Mouse (Mus musculus): ENCODE measurements around the gene Mybbp1a. TPM values are rescaled to one million over a fixed set of nuclear protein-coding genes. Genes with fewer than 3 reads are reported as not detected.

Mybbp1a gene
- total and polyA plus RNA-seq, 3 experiments, result 344 to 3,394 (median 602) TPM

DNA sequence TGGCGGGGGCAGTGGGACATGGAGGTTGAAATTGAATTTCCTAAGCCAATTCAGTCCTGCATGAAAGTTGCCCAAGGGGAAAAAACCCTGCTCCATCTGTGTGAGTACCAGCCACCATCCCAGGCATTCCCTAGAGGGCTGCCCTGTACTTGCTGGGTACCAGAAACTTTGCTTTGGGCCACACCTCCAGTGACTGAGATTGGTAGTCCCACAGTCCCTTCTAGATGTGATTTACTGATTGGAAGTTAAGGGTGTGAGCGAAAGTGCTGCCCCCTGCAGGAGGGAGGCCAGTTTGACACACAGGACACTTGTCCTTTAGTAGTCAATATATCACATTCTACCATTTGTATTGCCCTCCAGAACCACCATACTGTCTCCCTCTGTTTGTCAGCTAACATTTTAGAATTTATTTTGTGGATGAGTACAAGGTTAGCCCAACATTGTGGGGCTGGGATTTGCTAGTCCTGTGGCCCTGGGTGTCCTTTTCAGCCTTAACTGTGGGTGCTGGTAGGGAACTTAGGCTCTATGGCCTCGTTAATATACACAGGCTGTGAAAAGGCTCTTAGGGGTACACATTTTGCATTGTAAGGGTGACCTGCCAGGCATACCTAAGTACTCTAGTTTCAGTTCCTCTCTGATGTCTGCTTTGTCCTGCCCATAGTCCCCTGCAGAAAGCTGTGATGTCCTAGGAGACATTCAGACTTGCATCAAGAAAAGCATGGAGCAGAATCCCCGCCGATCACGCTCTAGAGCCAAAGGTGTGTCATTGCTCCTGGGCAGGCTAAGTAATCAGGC, 5.4 kb downstream of the Mybbp1a start (continued):
- TF ChIP-seq JUND (IDR thresholded peaks at IDR 0.05; ENCODE audit: low read depth, low read length) (no peak), BHLHE40 (IDR thresholded peaks at IDR 0.05; ENCODE audit: borderline replicate concordance, low read depth, low read length) (no peak), MAX (IDR thresholded peaks at IDR 0.05; ENCODE audit: low read length) (peak; percentile 35; the same call in 1 of the 2 replicates), MAZ (IDR thresholded peaks at IDR 0.05; ENCODE audit: low read depth, low read length) (no peak; the same call in 1 of the 2 replicates)

DNA sequence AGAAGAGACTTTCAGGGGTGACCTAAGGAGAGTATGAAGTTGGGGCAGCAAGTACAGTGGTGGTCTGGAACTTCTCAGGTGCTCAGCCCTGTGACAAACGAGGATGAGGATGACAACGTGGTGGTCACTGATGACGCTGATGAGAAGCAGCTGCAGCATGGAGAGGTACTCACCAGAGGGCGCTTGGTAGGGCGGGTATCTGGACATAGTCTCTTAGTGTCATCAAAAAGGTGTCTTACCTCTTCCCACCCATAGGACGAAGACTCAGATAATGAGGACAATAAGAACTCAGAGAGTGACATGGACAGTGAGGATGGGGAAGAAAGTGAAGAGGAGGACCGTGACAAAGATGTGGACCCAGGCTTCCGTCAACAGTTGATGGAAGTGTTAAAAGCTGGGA, 6.3 kb downstream of the Mybbp1a start:
- TF ChIP-seq POLR2AphosphoS2 (IDR thresholded peaks at IDR 0.05; ENCODE audit: low read length) (no peak), POLR2A (IDR thresholded peaks at IDR 0.05; ENCODE audit: control insufficient read depth in 1 of 2, insufficient read depth in 1 of 2, low read depth in 1 of 2, low read length in 2 of 2, poor library complexity in 1 of 2) (peak in 1 of 2 experiments; percentile 44; a peak in 2 of 4 replicates), MAZ (IDR thresholded peaks at IDR 0.05; ENCODE audit: low read depth, low read length) (no peak), USF1 (IDR thresholded peaks at IDR 0.05; ENCODE audit: low read depth, low read length) (no peak), MAX (IDR thresholded peaks at IDR 0.05; ENCODE audit: low read length) (no peak), SMC3 (IDR thresholded peaks at IDR 0.05; ENCODE audit: low read depth, low read length) (peak; percentile 24; the same call in 1 of the 2 replicates), USF2 (IDR thresholded peaks at IDR 0.05; ENCODE audit: borderline replicate concordance in 1 of 2, insufficient read depth in 1 of 2, low read depth in 1 of 2, low read length in 2 of 2) (no peak), CHD2 (IDR thresholded peaks at IDR 0.05; ENCODE audit: low read length) (no peak), SIN3A (IDR thresholded peaks at IDR 0.05; ENCODE audit: low read length) (0 out of 2 replicates have a peak, but pooled peaks have one; percentile 16), E2F4 (IDR thresholded peaks at IDR 0.05; ENCODE audit: borderline replicate concordance, low read depth, low read length) (no peak), MXI1 (IDR thresholded peaks at IDR 0.05; ENCODE audit: low read depth, low read length) (no peak), CTCF (IDR thresholded peaks at IDR 0.05 in 2 of 3, conservative IDR thresholded peaks at IDR 0.05 in 1 of 3; ENCODE audit: control insufficient read depth in 1 of 3, insufficient read depth in 1 of 3, low read depth in 2 of 3, low read length in 3 of 3, poor library complexity in 1 of 3, severe bottlenecking in 1 of 3) (peak in 2 of 3 experiments; percentile 15 to 29; a peak in 2 of 6 replicates), RCOR1 (IDR thresholded peaks at IDR 0.05; ENCODE audit: low read depth, low read length) (no peak)
- Histone ChIP-seq H3K4me1 (ENCODE audit: control insufficient read depth in 1 of 2, insufficient read depth in 2 of 2, low read length in 2 of 2) (peaks cover 0 to 11% of the 10 kb centered on the region in 2 experiments; a peak in 3 of 4 replicates), H3K9ac (ENCODE audit: control insufficient read depth, low read depth, low read length, poor library complexity, severe bottlenecking) (no peak overlapping the region), H3K27ac (ENCODE audit: control insufficient read depth, low read depth, low read length) (no peak overlapping the region), H3K36me3 (ENCODE audit: control insufficient read depth in 1 of 2, insufficient read depth in 2 of 2, low read length in 2 of 2) (peaks cover 12 to 43% of the 10 kb centered on the region in 2 experiments), H3K27me3 (ENCODE audit: control insufficient read depth in 1 of 2, insufficient read depth in 2 of 2, low read length in 2 of 2) (no peaks in the 10 kb centered on the region), H3K4me3 (ENCODE audit: control insufficient read depth in 1 of 2, insufficient read depth in 1 of 2, low read depth in 2 of 2, low read length in 2 of 2) (no peak overlapping the region), H3K79me2 (ENCODE audit: control insufficient read depth, insufficient read depth, low read length, poor library complexity) (peaks cover 24% of the 10 kb centered on the region), H3K9me3 (replicated peaks; ENCODE audit: insufficient read depth, low read length) (no peaks in the 10 kb centered on the region)
- DNase-seq (ENCODE audit: low read depth, low spot score), result peak; percentile 30

DNA sequence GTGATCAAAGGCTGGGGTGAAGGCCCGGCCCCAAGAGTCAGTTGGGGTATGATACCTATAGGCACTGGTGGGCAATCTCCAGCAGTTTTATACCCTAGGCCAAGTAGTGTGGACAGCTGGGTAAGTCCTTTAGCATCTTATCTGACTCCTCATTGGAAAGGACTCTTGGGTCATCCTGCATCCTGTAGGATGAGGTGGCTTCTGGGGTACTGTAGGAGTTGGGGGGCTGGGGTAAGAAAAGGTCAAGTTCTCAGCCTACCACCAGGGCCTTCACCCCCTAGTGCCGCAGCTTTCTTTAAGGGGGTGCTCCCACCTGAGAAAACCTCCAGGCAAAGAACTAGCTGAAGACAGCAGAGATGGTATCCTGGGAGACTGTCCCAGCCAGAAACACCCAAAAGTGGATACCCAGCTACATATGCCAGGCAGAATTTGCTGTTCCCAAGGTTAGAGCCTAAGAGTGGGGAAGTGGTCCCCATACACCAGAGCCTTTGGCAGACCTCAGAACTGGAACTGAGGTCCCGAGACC, 11.0 kb downstream of the Mybbp1a start:
- Histone ChIP-seq H3K9ac (ENCODE audit: control insufficient read depth, low read depth, low read length, poor library complexity, severe bottlenecking) (no peak overlapping the region), H3K4me1 (ENCODE audit: control insufficient read depth in 1 of 2, insufficient read depth in 2 of 2, low read length in 2 of 2) (no peaks in the 10 kb centered on the region), H3K27me3 (ENCODE audit: control insufficient read depth in 1 of 2, insufficient read depth in 2 of 2, low read length in 2 of 2) (no peaks in the 10 kb centered on the region), H3K27ac (ENCODE audit: control insufficient read depth, low read depth, low read length) (no peak overlapping the region), H3K4me3 (ENCODE audit: control insufficient read depth in 1 of 2, insufficient read depth in 1 of 2, low read depth in 2 of 2, low read length in 2 of 2) (no peak overlapping the region), H3K36me3 (ENCODE audit: control insufficient read depth in 1 of 2, insufficient read depth in 2 of 2, low read length in 2 of 2) (peaks cover 0 to 6% of the 10 kb centered on the region in 2 experiments; a peak in 2 of 4 replicates), H3K9me3 (replicated peaks; ENCODE audit: insufficient read depth, low read length) (no peaks in the 10 kb centered on the region), H3K79me2 (ENCODE audit: control insufficient read depth, insufficient read depth, low read length, poor library complexity) (no peaks in the 10 kb centered on the region)
- TF ChIP-seq MXI1 (IDR thresholded peaks at IDR 0.05; ENCODE audit: low read depth, low read length) (no peak), SIN3A (IDR thresholded peaks at IDR 0.05; ENCODE audit: low read length) (no peak), GATA1 (IDR thresholded peaks at IDR 0.05; ENCODE audit: low read depth, low read length) (no peak), BHLHE40 (IDR thresholded peaks at IDR 0.05; ENCODE audit: borderline replicate concordance, low read depth, low read length) (no peak), SMC3 (IDR thresholded peaks at IDR 0.05; ENCODE audit: low read depth, low read length) (0 out of 2 replicates have a peak, but pooled peaks have one; percentile 3), CHD2 (IDR thresholded peaks at IDR 0.05; ENCODE audit: low read length) (no peak), MAX (IDR thresholded peaks at IDR 0.05; ENCODE audit: low read length) (no peak), POLR2AphosphoS2 (IDR thresholded peaks at IDR 0.05; ENCODE audit: low read length) (peak; percentile 93), POLR2A (IDR thresholded peaks at IDR 0.05; ENCODE audit: control insufficient read depth in 1 of 2, insufficient read depth in 1 of 2, low read depth in 1 of 2, low read length in 2 of 2, poor library complexity in 1 of 2) (peak; percentile 27 to 58; a peak in 2 of 4 replicates), CTCF (IDR thresholded peaks at IDR 0.05 in 2 of 3, conservative IDR thresholded peaks at IDR 0.05 in 1 of 3; ENCODE audit: control insufficient read depth in 1 of 3, insufficient read depth in 1 of 3, low read depth in 2 of 3, low read length in 3 of 3, poor library complexity in 1 of 3, severe bottlenecking in 1 of 3) (no peak), MYB (IDR thresholded peaks at IDR 0.05; ENCODE audit: low read depth, low read length) (0 out of 2 replicates have a peak, but pooled peaks have one; percentile 20), NRF1 (IDR thresholded peaks at IDR 0.05; ENCODE audit: insufficient read depth, low read depth, low read length, poor library complexity, severe bottlenecking) (no peak), ELF1 (IDR thresholded peaks at IDR 0.05; ENCODE audit: low read depth, low read length) (no peak), USF1 (IDR thresholded peaks at IDR 0.05; ENCODE audit: low read depth, low read length) (no peak)
- DNase-seq (ENCODE audit: low read depth, low spot score), result peak; percentile 38

Data from MEL (cell line).